Mouse (Mus musculus) liver, embryonic 14.5 days (tissue): ENCODE measurements around the gene Hrasls. TPM values are rescaled to one million over a fixed set of nuclear protein-coding genes. Genes with fewer than 3 reads are reported as not detected.

ENCODE experiments used
- ATAC-seq: fragments of 200-750 bp; cut with Nextera tagmentation; 2 replicates; pipeline ENCODE4 v1.8.0; 2017; ENCODE audit warnings: moderate number of reproducible peaks, mild to moderate bottlenecking, moderate library complexity; ENCODE audit not compliant: insufficient read depth
- DNase-seq, 3 experiments: peaks; one replicate each; pipeline ENCODE4 v3.0.0-alpha.2; 2012 to 2013; ENCODE audit warnings: low read depth in 3 of 3, low spot score in 3 of 3
- H3K27ac ChIP-seq: fragments of 300-500 bp; sonication (generic); 2 replicates; pipeline ENCODE4 v1.5.1; 2014; ENCODE audit warnings: moderate library complexity, mild to moderate bottlenecking, control low read depth, inconsistent platforms
- H3K27me3 ChIP-seq: fragments of 300-500 bp; sonication (generic); 2 replicates; pipeline ENCODE4 v1.6.1; 2014; ENCODE audit warnings: mild to moderate bottlenecking, low read length, moderate library complexity; ENCODE audit not compliant: control insufficient read depth, insufficient read depth
- H3K36me3 ChIP-seq: fragments of 300-500 bp; sonication (generic); replicated peaks from 2 replicates; pipeline ENCODE4 v1.6.1; 2014; ENCODE audit warnings: low read depth; ENCODE audit not compliant: control insufficient read depth, insufficient read depth
- H3K4me1 ChIP-seq, 2 experiments: fragments of 200-500 bp in 1 of 2; fragments of 300-500 bp in 1 of 2; sonication (generic) in 1 of 2; replicated peaks; 2 replicates each; pipeline ENCODE4 v1.6.1; 2012 to 2014; ENCODE audit warnings: antibody characterized with exemption in 1 of 2, inconsistent platforms in 1 of 2, low read length in 1 of 2; ENCODE audit not compliant: control insufficient read depth in 2 of 2, insufficient read depth in 2 of 2
- H3K4me2 ChIP-seq: fragments of 300-500 bp; sonication (generic); 2 replicates; pipeline ENCODE4 v1.6.1; 2014; ENCODE audit warnings: low read depth, mild to moderate bottlenecking, control low read depth, moderate library complexity
- H3K4me3 ChIP-seq, 2 experiments: fragments of 200-500 bp in 1 of 2; fragments of 300-500 bp in 1 of 2; sonication (generic) in 1 of 2; 2 replicates each; pipeline ENCODE4 v1.5.1; 2012 to 2014; ENCODE audit warnings: low read depth in 2 of 2, low read length in 2 of 2, mild to moderate bottlenecking in 2 of 2, control low read depth in 1 of 2, inconsistent platforms in 1 of 2, moderate library complexity in 1 of 2; ENCODE audit not compliant: insufficient read depth in 1 of 2
- H3K9ac ChIP-seq: fragments of 300-500 bp; sonication (generic); replicated peaks from 2 replicates; pipeline ENCODE4 v1.6.1; 2014; ENCODE audit warnings: mild to moderate bottlenecking, control low read depth, moderate library complexity
- H3K9me3 ChIP-seq: fragments of 300-500 bp; sonication (generic); 2 replicates; pipeline ENCODE4 v1.6.1; 2016; ENCODE audit warnings: low read length, mixed read lengths; ENCODE audit not compliant: control insufficient read depth
- CTCF ChIP-seq: IDR thresholded peaks from 2 replicates; pipeline ENCODE4 v1.5.1; 2016; ENCODE audit warnings: antibody characterized with exemption, low read depth, control low read depth
- EP300 ChIP-seq: IDR thresholded peaks from 2 replicates; pipeline ENCODE4 v1.6.1; 2016; ENCODE audit warnings: antibody characterized with exemption, low read depth
- WGBS: fragments of 180-500 bp; shearing (Covaris S2); extraction: QIAGEN DNeasy Blood & Tissue Kit; methylation state at CpG from one replicate; pipeline ENCODE4 v1.1.7; 2014; ENCODE audit not compliant: insufficient replicate concordance; 5-methylcytosine and 5-hydroxymethylcytosine counted together
- polyA plus RNA-seq, 2 experiments: library from polyadenylated mRNA; depleted of rRNA in 1 of 2; stranded (reverse) in 1 of 2; unstranded in 1 of 2; fragments of >200 nt; fragmentation: Nextera tagmentation in 1 of 2; extraction: Ambion mirVana in 1 of 2; gene quantifications; 2 replicates each; pipeline versions ENCODE4 v1.2.1 to v1.2.3; 2012 to 2014

The Hrasls gene
- polyA plus RNA-seq, 2 experiments: 0.02 to 0.04 TPM

GRCm38 (mm10) chr16:29201146-29201545 lies 8.3 kb upstream of the Hrasls start:
- Histone ChIP-seq H3K4me2 (no peak overlapping the region), H3K27me3 (no peaks in the 10 kb centered on the region), H3K27ac (no peak overlapping the region), H3K9ac (no peak overlapping the region), H3K36me3 (no peaks in the 10 kb centered on the region), H3K4me1 (no peaks in the 10 kb centered on the region), H3K4me3 (no peak overlapping the region), H3K9me3 (no peaks in the 10 kb centered on the region)
- DNase-seq (no peak), ATAC-seq (no peak)
- WGBS: 55% methylated on average over 2 of the region's 2 CpGs
- TF ChIP-seq CTCF: no peak
- no peak for TF ChIP-seq EP300

- DNase-seq (no peak), ATAC-seq (no peak)
- H3K36me3 ChIP-seq: no peaks in the 10 kb centered on the region
- no peak overlapping the region for H3K9ac ChIP-seq
- H3K9me3 ChIP-seq: no peaks in the 10 kb centered on the region
- no peak overlapping the region for H3K4me2 ChIP-seq
- WGBS: 69% methylated on average over 7 of the region's 7 CpGs
- H3K4me1 ChIP-seq: no peaks in the 10 kb centered on the region
- H3K27me3 ChIP-seq: no peaks in the 10 kb centered on the region
- H3K27ac ChIP-seq: no peak overlapping the region
- no peak overlapping the region for H3K4me3 ChIP-seq
- no peak for TF ChIP-seq EP300
- TF ChIP-seq CTCF: no peak
Measured at GRCm38 (mm10) chr16:29204875-29205274, 4.6 kb upstream of the Hrasls start.

DNA sequence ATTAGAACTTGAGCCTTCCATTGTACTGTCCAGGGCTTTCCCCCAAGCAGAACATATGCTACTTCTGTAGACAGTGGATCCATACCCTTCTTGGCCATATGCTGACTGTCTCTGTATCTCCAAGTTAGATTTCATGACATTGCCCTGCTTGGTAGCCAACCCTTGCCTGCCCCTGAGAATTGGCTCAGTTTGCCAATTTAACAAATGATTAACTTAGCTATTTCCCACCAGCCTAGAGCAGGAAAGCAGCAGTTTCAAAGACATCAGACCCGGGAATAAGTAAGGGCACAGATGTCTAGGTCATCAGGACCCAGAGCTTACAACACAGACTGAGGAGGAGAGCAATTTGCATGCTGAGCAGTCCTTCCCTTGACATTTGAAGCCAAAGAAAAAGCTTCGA lies 3.9 kb upstream of the Hrasls start:
- H3K27ac ChIP-seq: no peak overlapping the region
- H3K27me3 ChIP-seq: no peaks in the 10 kb centered on the region
- no peaks in the 10 kb centered on the region for H3K36me3 ChIP-seq
- no peaks in the 10 kb centered on the region for H3K4me1 ChIP-seq
- no peaks in the 10 kb centered on the region for H3K9me3 ChIP-seq
- H3K4me2 ChIP-seq: no peak overlapping the region
- TF ChIP-seq EP300: no peak
- no peak for TF ChIP-seq CTCF
- H3K9ac ChIP-seq: no peak overlapping the region
- WGBS: 27% methylated on average over 2 of the region's 2 CpGs
- no peak overlapping the region for H3K4me3 ChIP-seq
- DNase-seq: no peak
- ATAC-seq: no peak

DNA sequence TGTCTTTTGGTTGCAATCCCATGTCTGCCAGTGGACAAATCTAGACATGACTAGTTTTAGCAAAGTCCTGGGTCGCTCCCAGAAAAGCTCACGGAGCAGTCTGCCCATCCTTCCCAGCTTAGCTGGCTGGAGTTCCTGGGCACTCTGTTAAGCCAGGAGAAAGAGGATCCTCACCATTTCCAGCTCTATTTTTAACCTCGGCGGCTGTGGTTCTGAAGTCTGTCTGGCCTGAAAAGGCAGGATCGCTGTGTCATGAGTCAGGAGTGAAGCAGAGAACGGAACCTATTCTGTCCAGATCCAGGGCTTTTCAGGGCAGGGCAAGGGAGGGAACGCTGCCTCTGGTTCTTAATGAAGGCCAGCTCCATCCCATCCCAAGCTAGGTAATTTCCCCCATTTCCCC lies 654 bp upstream of the Hrasls start:
- TF ChIP-seq EP300 (no peak), CTCF (no peak)
- Histone ChIP-seq H3K27ac (no peak overlapping the region), H3K9me3 (no peaks in the 10 kb centered on the region), H3K9ac (no peak overlapping the region), H3K36me3 (no peaks in the 10 kb centered on the region), H3K4me2 (no peak overlapping the region), H3K27me3 (no peaks in the 10 kb centered on the region), H3K4me1 (no peaks in the 10 kb centered on the region), H3K4me3 (no peak overlapping the region)
- ATAC-seq (no peak), DNase-seq (no peak)
- WGBS: 47% methylated on average over 7 of the region's 7 CpGs

DNA sequence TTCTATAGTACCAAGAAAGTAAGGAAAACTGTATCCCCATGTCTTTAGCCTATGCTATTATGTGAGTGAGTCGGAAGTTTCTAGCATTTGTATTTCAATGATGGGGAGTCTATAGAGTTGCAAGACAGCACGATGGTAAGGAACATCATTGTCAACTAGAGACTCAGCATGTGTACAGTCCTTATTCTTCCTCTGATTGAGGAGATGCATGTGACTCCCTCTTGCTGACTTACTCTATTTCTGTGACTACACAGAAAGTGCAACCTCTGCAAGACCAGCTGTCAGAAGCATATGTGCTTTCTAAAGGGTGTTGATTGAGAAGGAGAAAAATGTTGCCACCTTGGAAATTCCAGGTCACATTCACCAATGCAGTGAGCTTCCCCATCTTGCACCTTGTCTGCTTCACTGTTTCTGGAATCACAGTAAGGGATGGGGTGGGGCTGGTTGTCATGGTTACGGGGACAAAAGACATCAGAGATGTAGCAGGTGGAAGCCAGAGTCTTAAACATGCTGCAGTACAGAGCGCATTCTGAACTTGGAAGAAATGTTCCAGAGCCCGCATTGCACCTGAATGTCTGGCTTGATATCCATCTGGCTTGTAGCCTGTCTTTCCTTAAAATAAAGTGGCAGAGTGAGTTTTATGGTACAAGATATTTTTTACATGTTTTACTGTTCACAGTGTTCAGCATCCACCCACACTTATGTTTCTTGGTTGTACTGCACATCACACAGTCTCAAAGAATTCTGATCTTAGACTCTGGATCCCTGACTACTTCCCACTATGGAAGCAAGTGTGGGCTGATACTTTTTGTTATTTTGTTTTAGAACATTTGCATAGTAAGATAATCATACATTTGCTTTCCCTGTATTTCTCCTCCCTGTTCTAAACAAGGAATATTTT lies 7.2 kb downstream of the Hrasls start:
- WGBS: 65% methylated on average over 5 of the region's 5 CpGs
- Histone ChIP-seq H3K4me1 (no peaks in the 10 kb centered on the region), H3K4me3 (no peak overlapping the region), H3K4me2 (no peak overlapping the region), H3K27ac (no peak overlapping the region), H3K36me3 (no peaks in the 10 kb centered on the region), H3K27me3 (no peaks in the 10 kb centered on the region), H3K9ac (no peak overlapping the region), H3K9me3 (no peaks in the 10 kb centered on the region)
- no peak for TF ChIP-seq CTCF
- TF ChIP-seq EP300: no peak
- DNase-seq (no peak), ATAC-seq (no peak)
